Mouse (Mus musculus) hindbrain, embryonic 16.5 days (tissue): ENCODE measurements at regions not wholly inside any gene's neighbourhood (a gene's known extent, or its start where the extent isn't known, plus 50 kb on each side); places are given as distances from the start of the nearest gene placed in this dataset.

ENCODE experiments used
- ATAC-seq: fragments of 200-750 bp; cut with Nextera tagmentation; 2 replicates; pipeline ENCODE4 v1.8.0; 2017; ENCODE audit warnings: moderate TSS enrichment, moderate library complexity
- H3K27ac ChIP-seq: fragments of 300-500 bp; sonication (generic); 2 replicates; pipeline ENCODE4 v1.5.1; 2014; ENCODE audit warnings: low read depth, mild to moderate bottlenecking, control low read depth, low read length, moderate library complexity
- H3K27me3 ChIP-seq: fragments of 300-500 bp; sonication (generic); replicated peaks from 2 replicates; pipeline ENCODE4 v1.6.1; 2014; ENCODE audit warnings: low read length; ENCODE audit not compliant: control insufficient read depth, insufficient read depth
- H3K36me3 ChIP-seq: fragments of 300-500 bp; sonication (generic); 2 replicates; pipeline ENCODE4 v1.6.1; 2014; ENCODE audit warnings: mild to moderate bottlenecking, low read length, moderate library complexity, mixed read lengths; ENCODE audit not compliant: control insufficient read depth, insufficient read depth
- H3K4me1 ChIP-seq: fragments of 300-500 bp; sonication (generic); 2 replicates; pipeline ENCODE4 v1.6.1; 2014; ENCODE audit warnings: low read depth, low read length; ENCODE audit not compliant: control insufficient read depth, insufficient read depth
- H3K4me2 ChIP-seq: fragments of 300-500 bp; sonication (generic); 2 replicates; pipeline ENCODE4 v1.6.1; 2014; ENCODE audit warnings: mild to moderate bottlenecking, low read length, control low read depth, moderate library complexity
- H3K4me3 ChIP-seq: fragments of 300-500 bp; sonication (generic); 2 replicates; pipeline ENCODE4 v1.5.1; 2014; ENCODE audit warnings: mild to moderate bottlenecking, low read length, control low read depth, moderate library complexity
- H3K9ac ChIP-seq: fragments of 300-500 bp; sonication (generic); 2 replicates; pipeline ENCODE4 v1.6.1; 2014; ENCODE audit warnings: low read depth, mild to moderate bottlenecking, control low read depth, low read length, moderate library complexity
- H3K9me3 ChIP-seq: fragments of 300-500 bp; sonication (generic); 2 replicates; pipeline ENCODE4 v1.6.1; 2014; ENCODE audit warnings: mild to moderate bottlenecking, low read length, moderate library complexity; ENCODE audit not compliant: control insufficient read depth
- WGBS: fragments of 180-500 bp; shearing (Covaris S2); extraction: QIAGEN DNeasy Blood & Tissue Kit; methylation state at CpG from one replicate; pipeline ENCODE4 v1.1.7; 2014; 5-methylcytosine and 5-hydroxymethylcytosine counted together

GRCm38 (mm10) chr12:32690096-32690495 lies 129.2 kb upstream of the Nampt start:
- H3K27ac ChIP-seq, result no peak overlapping the region
- no peaks in the 10 kb centered on the region for H3K36me3 ChIP-seq
- no peaks in the 10 kb centered on the region for H3K9me3 ChIP-seq
- H3K4me1 ChIP-seq, result peaks cover 4% of the 10 kb centered on the region
- H3K27me3 ChIP-seq, result no peaks in the 10 kb centered on the region
- no peak for ATAC-seq
- H3K9ac ChIP-seq, result no peak overlapping the region
- no peak overlapping the region for H3K4me3 ChIP-seq
- H3K4me2 ChIP-seq, result no peak overlapping the region
- 85% methylated on average over 2 of the region's 2 CpGs for WGBS

GRCm38 (mm10) chr12:32692081-32692819 lies 127.1 kb upstream of the Nampt start:
- Histone ChIP-seq H3K27ac (no peak overlapping the region), H3K27me3 (no peaks in the 10 kb centered on the region), H3K4me1 (peaks cover 4% of the 10 kb centered on the region), H3K36me3 (no peaks in the 10 kb centered on the region), H3K4me2 (no peak overlapping the region), H3K4me3 (no peak overlapping the region), H3K9me3 (no peaks in the 10 kb centered on the region), H3K9ac (no peak overlapping the region)
- 43% methylated on average over 8 of the region's 8 CpGs for WGBS
- ATAC-seq, result peak; percentile 81

GRCm38 (mm10) chr12:32692962-32693361 lies 126.4 kb upstream of the Nampt start:
- Histone ChIP-seq H3K4me2 (no peak overlapping the region), H3K27ac (no peak overlapping the region), H3K27me3 (no peaks in the 10 kb centered on the region), H3K36me3 (no peaks in the 10 kb centered on the region), H3K9me3 (no peaks in the 10 kb centered on the region), H3K9ac (no peak overlapping the region), H3K4me3 (no peak overlapping the region), H3K4me1 (peaks cover 4% of the 10 kb centered on the region)
- 91% methylated on average over 7 of the region's 7 CpGs for WGBS
- no peak for ATAC-seq

- Histone ChIP-seq H3K36me3 (no peaks in the 10 kb centered on the region), H3K27ac (no peak overlapping the region), H3K4me3 (no peak overlapping the region), H3K4me1 (peaks cover 4% of the 10 kb centered on the region), H3K9ac (no peak overlapping the region), H3K4me2 (no peak overlapping the region), H3K9me3 (no peaks in the 10 kb centered on the region), H3K27me3 (no peaks in the 10 kb centered on the region)
- no peak for ATAC-seq
- 86% methylated on average over 1 of the region's 1 CpGs for WGBS
Observed at GRCm38 (mm10) chr12:32693678-32694077, 125.7 kb upstream of the Nampt start.

GRCm38 (mm10) chr12:32696832-32697231 lies 122.5 kb upstream of the Nampt start:
- H3K4me3 ChIP-seq, result no peak overlapping the region
- H3K9me3 ChIP-seq, result no peaks in the 10 kb centered on the region
- no peaks in the 10 kb centered on the region for H3K36me3 ChIP-seq
- peaks cover 4% of the 10 kb centered on the region for H3K4me1 ChIP-seq
- no peak overlapping the region for H3K4me2 ChIP-seq
- no peak overlapping the region for H3K9ac ChIP-seq
- H3K27me3 ChIP-seq, result no peaks in the 10 kb centered on the region
- no peak overlapping the region for H3K27ac ChIP-seq
- 88% methylated on average over 2 of the region's 2 CpGs for WGBS
- no peak for ATAC-seq

GRCm38 (mm10) chr12:32709188-32709587 lies 110.2 kb upstream of the Nampt start:
- ATAC-seq, result no peak
- Histone ChIP-seq H3K36me3 (no peaks in the 10 kb centered on the region), H3K27ac (no peak overlapping the region), H3K9me3 (no peaks in the 10 kb centered on the region), H3K9ac (no peak overlapping the region), H3K4me2 (no peak overlapping the region), H3K27me3 (no peaks in the 10 kb centered on the region), H3K4me3 (no peak overlapping the region), H3K4me1 (no peaks in the 10 kb centered on the region)
- 89% methylated on average over 10 of the region's 10 CpGs for WGBS

GRCm38 (mm10) chr12:32717129-32717921 lies 102.0 kb upstream of the Nampt start:
- H3K27me3 ChIP-seq, result no peaks in the 10 kb centered on the region
- H3K4me3 ChIP-seq, result no peak overlapping the region
- no peak overlapping the region for H3K4me2 ChIP-seq
- 46% methylated on average over 5 of the region's 5 CpGs for WGBS
- no peaks in the 10 kb centered on the region for H3K36me3 ChIP-seq
- peaks cover 9% of the 10 kb centered on the region for H3K4me1 ChIP-seq
- no peaks in the 10 kb centered on the region for H3K9me3 ChIP-seq
- H3K9ac ChIP-seq, result no peak overlapping the region
- no peak overlapping the region; the same call in 1 of the 2 replicates for H3K27ac ChIP-seq
- peak; percentile 95 for ATAC-seq

GRCm38 (mm10) chr12:32719203-32719602 lies 100.1 kb upstream of the Nampt start:
- WGBS, result 83% methylated on average over 4 of the region's 4 CpGs
- no peak overlapping the region for H3K4me3 ChIP-seq
- H3K27ac ChIP-seq, result no peak overlapping the region
- no peak overlapping the region for H3K9ac ChIP-seq
- no peaks in the 10 kb centered on the region for H3K36me3 ChIP-seq
- no peak overlapping the region for H3K4me2 ChIP-seq
- H3K4me1 ChIP-seq, result peaks cover 9% of the 10 kb centered on the region
- H3K27me3 ChIP-seq, result no peaks in the 10 kb centered on the region
- no peaks in the 10 kb centered on the region for H3K9me3 ChIP-seq
- no peak for ATAC-seq

GRCm38 (mm10) chr12:32724451-32725188 lies 94.7 kb upstream of the Nampt start:
- Histone ChIP-seq H3K9me3 (no peaks in the 10 kb centered on the region), H3K27me3 (no peaks in the 10 kb centered on the region), H3K27ac (no peak overlapping the region), H3K4me1 (no peaks in the 10 kb centered on the region), H3K4me3 (no peak overlapping the region), H3K36me3 (no peaks in the 10 kb centered on the region), H3K4me2 (no peak overlapping the region), H3K9ac (no peak overlapping the region)
- peak; percentile 87 for ATAC-seq
- 53% methylated on average over 7 of the region's 7 CpGs for WGBS
